Mouse (Mus musculus) G1E (cell line): Measurements from ENCODE around the gene Cdhr3.

Source experiments
- CTCF ChIP-seq: IDR thresholded peaks from 2 replicates; pipeline ENCODE4 v1.5.1; 2012; ENCODE audit warnings: low read depth, low read length, inconsistent platforms, mixed read lengths
- GATA1 ChIP-seq: IDR thresholded peaks from 2 replicates; pipeline ENCODE4 v1.6.1; 2012; ENCODE audit warnings: borderline replicate concordance, low read length, inconsistent platforms, mixed read lengths
- TAL1 ChIP-seq: conservative IDR thresholded peaks from 2 replicates; pipeline ENCODE4 v1.6.1; 2012; ENCODE audit warnings: low read depth, low read length, inconsistent platforms, mixed read lengths

DNA sequence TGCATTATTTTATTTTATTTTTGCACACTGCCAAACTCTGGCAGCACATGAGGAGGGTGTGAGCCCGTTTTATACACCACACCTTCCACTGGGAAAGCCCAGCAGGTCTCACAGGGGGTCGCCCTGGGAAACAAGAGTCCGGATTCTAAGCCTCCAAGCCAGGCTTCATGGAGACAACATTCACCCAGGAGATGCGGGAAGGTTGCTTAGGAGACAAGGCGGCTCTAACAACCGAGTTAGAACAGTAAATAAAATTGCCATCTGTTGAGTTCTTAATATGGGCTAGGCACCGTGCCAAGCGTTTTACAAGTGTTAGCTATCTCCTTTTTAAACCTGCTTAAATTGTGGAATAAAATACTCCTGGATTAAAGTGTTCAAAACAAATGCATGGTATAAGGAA is 37.7 kb upstream of the Cdhr3 start:
- TF ChIP-seq CTCF, result no peak
- no peak for TF ChIP-seq GATA1
- no peak for TF ChIP-seq TAL1
